Mouse (Mus musculus): ENCODE results near the gene Gm8764.

GRCm38 (mm10) chr10:104209655-104210054 is 49.8 kb downstream of the Gm8764 start:
- TF ChIP-seq CTCF (IDR thresholded peaks at IDR 0.05; ENCODE audit: low read depth), result no peak
- TF ChIP-seq EP300 (IDR thresholded peaks at IDR 0.05; ENCODE audit: low read depth), result no peak
